Mouse (Mus musculus) thymus, adult 2 months (tissue): ENCODE data around the gene Rspry1. TPM values are rescaled to one million over a fixed set of nuclear protein-coding genes. Genes with fewer than 3 reads are reported as not detected.
A peak's percentile ranks its signal among the peaks of the same experiment; 100 is the strongest.

Experiments
- DNase-seq: peaks from one replicate; pipeline ENCODE4 v3.0.0; 2021
- H3K27ac ChIP-seq: fragments of 200-500 bp; 2 replicates; pipeline ENCODE4 v1.5.1; 2012; ENCODE audit warnings: low read length, control low read depth; ENCODE audit not compliant: control insufficient read depth, insufficient read depth
- H3K27me3 ChIP-seq: fragments of 200-500 bp; 2 replicates; pipeline ENCODE4 v1.6.1; 2012; ENCODE audit warnings: mild to moderate bottlenecking, low read length, moderate library complexity, mixed read lengths; ENCODE audit not compliant: control insufficient read depth, insufficient read depth
- H3K36me3 ChIP-seq: fragments of 200-500 bp; 2 replicates; pipeline ENCODE4 v1.6.1; 2012; ENCODE audit warnings: mild to moderate bottlenecking, low read length, moderate library complexity; ENCODE audit not compliant: control insufficient read depth, insufficient read depth
- H3K4me1 ChIP-seq: fragments of 200-500 bp; replicated peaks from 2 replicates; pipeline ENCODE4 v1.6.1; 2012; ENCODE audit warnings: low read length; ENCODE audit not compliant: control insufficient read depth, insufficient read depth
- H3K4me3 ChIP-seq: fragments of 200-500 bp; 2 replicates; pipeline ENCODE4 v1.5.1; 2012; ENCODE audit warnings: mild to moderate bottlenecking, low read length, control low read depth, moderate library complexity; ENCODE audit not compliant: control insufficient read depth, insufficient read depth
- CTCF ChIP-seq: fragments of 200-500 bp; IDR thresholded peaks from 2 replicates; pipeline ENCODE4 v1.5.1; 2012; ENCODE audit warnings: mild to moderate bottlenecking, control low read depth, low read length, moderate library complexity, borderline replicate concordance; ENCODE audit not compliant: control insufficient read depth, poor library complexity, insufficient read depth; ENCODE audit errors: extremely low read depth
- POLR2A ChIP-seq: fragments of 200-500 bp; IDR thresholded peaks from 2 replicates; pipeline ENCODE4 v1.6.1; 2012; ENCODE audit warnings: mild to moderate bottlenecking, low read length, control low read depth, moderate library complexity; ENCODE audit not compliant: control insufficient read depth, poor library complexity, insufficient read depth; ENCODE audit errors: extremely low read depth
- WGBS: fragments of 180-500 bp; shearing (Covaris S2); methylation state at CpG from one replicate; pipeline ENCODE4 v1.1.7; 2018; 5-methylcytosine and 5-hydroxymethylcytosine counted together
- polyA plus RNA-seq: library from polyadenylated mRNA; depleted of rRNA; stranded (reverse); fragments of >200 nt; gene quantifications from 2 replicates; pipeline ENCODE4 v1.2.3, GENCODE M21; 2012; rRNA removed

Gene Rspry1
- polyA plus RNA-seq, 1 experiment, result 14.9 TPM

GRCm38 (mm10) chr8:94702844-94703813 is 101.4 kb downstream of the Rspry1 start:
- H3K27me3 ChIP-seq, result no peaks in the 10 kb centered on the region
- peak; percentile 78 for DNase-seq
- no peaks in the 10 kb centered on the region for H3K36me3 ChIP-seq
- peak overlapping the region; percentile 49; the same call in 1 of the 2 replicates for H3K27ac ChIP-seq
- peaks cover 9% of the 10 kb centered on the region for H3K4me1 ChIP-seq
- under 1% methylated on average over 35 of the region's 35 CpGs for WGBS
- peak overlapping the region; percentile 46 for H3K4me3 ChIP-seq
- TF ChIP-seq CTCF, result peak; percentile 70; the same call in 1 of the 2 replicates
- no peak for TF ChIP-seq POLR2A

DNA sequence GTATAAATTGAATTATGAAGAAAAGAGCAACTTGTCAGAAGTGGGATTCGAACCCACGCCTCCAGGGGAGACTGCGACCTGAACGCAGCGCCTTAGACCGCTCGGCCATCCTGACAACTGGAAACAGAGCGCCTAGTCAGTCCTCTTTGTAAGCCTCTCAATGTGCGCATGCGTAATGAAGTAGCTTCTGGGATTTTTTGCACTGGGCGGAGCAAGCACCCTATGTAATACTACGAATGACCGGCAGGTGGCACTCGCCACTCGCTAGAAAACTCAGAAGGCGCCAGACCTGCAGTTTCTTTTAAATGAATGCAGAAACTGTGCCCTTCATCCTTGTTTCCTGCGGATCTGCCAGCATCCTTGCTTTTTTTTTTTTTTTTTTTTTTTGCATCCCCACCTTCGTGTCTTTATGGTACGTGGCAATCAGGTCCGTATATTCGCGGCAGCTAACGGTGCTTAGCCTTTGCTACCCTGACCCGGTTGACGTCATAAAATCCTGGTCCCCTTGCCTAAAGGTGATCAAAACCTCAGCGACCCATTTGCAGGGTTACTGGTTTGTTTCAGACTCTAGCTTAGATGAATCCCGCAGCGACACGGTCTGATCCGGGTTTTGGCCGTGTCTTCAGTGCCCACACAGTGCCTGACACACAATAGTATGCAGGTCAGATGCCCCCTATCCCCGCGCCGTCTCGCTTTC is 102.4 kb downstream of the Rspry1 start:
- no peak overlapping the region for H3K27ac ChIP-seq
- TF ChIP-seq POLR2A (no peak), CTCF (peak; percentile 62; the same call in 1 of the 2 replicates)
- peak overlapping the region; percentile 75 for H3K4me3 ChIP-seq
- peak; percentile 97 for DNase-seq
- peaks cover 9% of the 10 kb centered on the region for H3K4me1 ChIP-seq
- WGBS, result under 1% methylated on average over 35 of the region's 35 CpGs
- no peaks in the 10 kb centered on the region for H3K27me3 ChIP-seq
- no peaks in the 10 kb centered on the region for H3K36me3 ChIP-seq

DNA sequence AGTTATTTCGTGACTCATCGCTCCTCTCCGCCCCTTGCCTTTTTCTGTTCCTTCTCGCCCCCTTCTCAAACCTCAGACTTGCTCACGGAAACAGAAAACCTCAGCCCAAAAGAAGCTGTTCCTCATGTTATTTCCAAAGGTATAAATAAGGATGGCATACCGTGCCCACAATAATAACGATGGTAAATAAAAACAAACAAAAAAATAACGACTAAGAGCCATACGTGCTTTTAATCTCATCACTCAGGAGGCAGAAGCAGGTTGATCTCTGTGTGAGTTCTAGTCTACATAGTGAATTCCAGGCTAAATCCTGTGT is 102.9 kb downstream of the Rspry1 start:
- 6% methylated on average over 9 of the region's 9 CpGs for WGBS
- TF ChIP-seq POLR2A, result no peak
- no peak for TF ChIP-seq CTCF
- H3K4me3 ChIP-seq, result peak overlapping the region; percentile 75

GRCm38 (mm10) chr8:94705581-94706245 is 104.0 kb downstream of the Rspry1 start:
- WGBS, result 92% methylated on average over 10 of the region's 10 CpGs
- DNase-seq, result no peak
- no peak overlapping the region for H3K27ac ChIP-seq
- H3K4me3 ChIP-seq, result no peak overlapping the region
- H3K36me3 ChIP-seq, result no peaks in the 10 kb centered on the region
- H3K4me1 ChIP-seq, result peaks cover 9% of the 10 kb centered on the region
- no peak for TF ChIP-seq POLR2A
- no peak for TF ChIP-seq CTCF
- no peaks in the 10 kb centered on the region for H3K27me3 ChIP-seq

More for the DNA sequence above, 102.9 kb downstream of the Rspry1 start:
- no peak overlapping the region for H3K27ac ChIP-seq
- no peaks in the 10 kb centered on the region for H3K36me3 ChIP-seq
- DNase-seq, result no peak
- H3K4me1 ChIP-seq, result peaks cover 9% of the 10 kb centered on the region
- no peaks in the 10 kb centered on the region for H3K27me3 ChIP-seq

DNA sequence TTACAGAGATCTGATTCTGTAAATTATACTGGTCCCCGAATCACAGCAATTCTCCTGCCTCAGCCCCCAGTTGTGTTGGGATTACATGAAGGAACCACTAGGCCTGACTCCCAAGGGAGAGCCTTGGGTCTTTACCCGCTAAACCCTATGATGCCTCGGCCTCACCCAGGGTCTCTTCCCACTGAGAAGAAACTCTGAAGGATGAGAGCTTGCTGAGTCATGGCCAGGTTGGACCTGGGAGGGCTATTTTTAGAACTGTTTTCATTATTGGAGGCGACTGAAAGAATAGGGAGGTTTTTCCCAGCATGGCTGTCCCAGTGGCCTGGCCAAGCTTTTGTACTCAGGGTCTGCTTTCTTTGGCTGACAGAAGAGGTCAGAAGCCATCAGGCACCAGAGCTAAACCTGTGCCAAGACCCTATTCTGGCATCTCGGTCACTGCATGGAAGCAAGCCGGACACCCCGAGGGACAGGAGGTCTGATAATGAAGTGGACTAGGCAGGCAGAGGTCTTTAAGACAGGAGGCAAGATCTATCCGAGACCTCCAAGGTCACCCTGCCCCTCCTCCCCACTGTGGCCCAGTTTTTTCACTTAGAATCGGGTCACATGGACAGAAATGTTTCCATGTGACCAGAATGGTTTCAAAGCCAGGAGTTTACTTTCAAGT is 105.1 kb downstream of the Rspry1 start:
- Histone ChIP-seq H3K36me3 (no peaks in the 10 kb centered on the region), H3K4me1 (peaks cover 9% of the 10 kb centered on the region), H3K4me3 (no peak overlapping the region), H3K27ac (no peak overlapping the region), H3K27me3 (no peaks in the 10 kb centered on the region)
- no peak for TF ChIP-seq CTCF
- no peak for TF ChIP-seq POLR2A
- DNase-seq, result no peak
- 86% methylated on average over 9 of the region's 9 CpGs for WGBS

Other genes with a start within 250 kb of the Rspry1 start
- gene Herpud1, start 215.5 kb upstream of the Rspry1 start, polyA plus RNA-seq, result 198 and 218 TPM in 2 replicates
- 56.8 and 57.5 TPM in 2 replicates for gene Nlrc5, start 167.6 kb upstream of the Rspry1 start, polyA plus RNA-seq
- gene Cpne2, start 68.9 kb upstream of the Rspry1 start, polyA plus RNA-seq, result 28.1 and 35.3 TPM in 2 replicates
- 28.3 and 31.5 TPM in 2 replicates for gene Fam192a, start 60 bp downstream of the Rspry1 start, polyA plus RNA-seq
- 76.7 and 78.9 TPM in 2 replicates for gene Arl2bp, start 64.7 kb downstream of the Rspry1 start, polyA plus RNA-seq
- 1.2 and 2.2 TPM in 2 replicates for gene Pllp, start 94.3 kb downstream of the Rspry1 start, polyA plus RNA-seq
- 109 and 122 TPM in 2 replicates for gene Ccl22, start 143.7 kb downstream of the Rspry1 start, polyA plus RNA-seq
- 31.0 and 33.8 TPM in 2 replicates for gene Cx3cl1, start 170.1 kb downstream of the Rspry1 start, polyA plus RNA-seq
- gene Ccl17, start 208.5 kb downstream of the Rspry1 start, polyA plus RNA-seq, result 8.0 and 15.7 TPM in 2 replicates
- 166 and 176 TPM in 2 replicates for gene Coq9, start 236.4 kb downstream of the Rspry1 start, polyA plus RNA-seq
- gene Ciapin1, start 236.4 kb downstream of the Rspry1 start, polyA plus RNA-seq, result 49.2 and 53.5 TPM in 2 replicates